Mouse (Mus musculus): ENCODE results near the gene Zfp526. TPM values are rescaled to one million over a fixed set of nuclear protein-coding genes. Genes with fewer than 3 reads are reported as not detected.

The Zfp526 gene
- total and polyA plus RNA-seq, 3 experiments = 9.5 to 14.8 TPM; not detected in 1

- peaks cover 26% of the 10 kb centered on the region for H3K79me2 ChIP-seq (ENCODE audit: control insufficient read depth, insufficient read depth, low read length, poor library complexity)
- no peak for DNase-seq (ENCODE audit: low read depth, low spot score)
- H3K9me3 ChIP-seq (replicated peaks; ENCODE audit: insufficient read depth, low read length) = no peaks in the 10 kb centered on the region
- no peaks in the 10 kb centered on the region for H3K27me3 ChIP-seq (ENCODE audit: control insufficient read depth in 1 of 2, insufficient read depth in 2 of 2, low read length in 2 of 2)
- no peak overlapping the region for H3K4me3 ChIP-seq (ENCODE audit: control insufficient read depth in 1 of 2, insufficient read depth in 1 of 2, low read depth in 2 of 2, low read length in 2 of 2)
- no peak overlapping the region for H3K27ac ChIP-seq (ENCODE audit: control insufficient read depth, low read depth, low read length)
- no peak for TF ChIP-seq SIN3A (IDR thresholded peaks at IDR 0.05; ENCODE audit: low read length)
- no peak for TF ChIP-seq TAL1 (IDR thresholded peaks at IDR 0.05; ENCODE audit: low read length)
- no peak for TF ChIP-seq CHD1 (IDR thresholded peaks at IDR 0.05; ENCODE audit: low read depth, low read length)
- TF ChIP-seq MAX (IDR thresholded peaks at IDR 0.05; ENCODE audit: low read length) = no peak
- TF ChIP-seq UBTF (IDR thresholded peaks at IDR 0.05; ENCODE audit: borderline replicate concordance, insufficient read depth, low read depth, low read length) = no peak
- TF ChIP-seq CTCF (IDR thresholded peaks at IDR 0.05 in 2 of 3, conservative IDR thresholded peaks at IDR 0.05 in 1 of 3; ENCODE audit: control insufficient read depth in 1 of 3, insufficient read depth in 1 of 3, low read depth in 2 of 3, low read length in 3 of 3, poor library complexity in 1 of 3, severe bottlenecking in 1 of 3) = no peak
- no peak for TF ChIP-seq ETS1 (IDR thresholded peaks at IDR 0.05; ENCODE audit: low read depth, low read length)
- no peak for TF ChIP-seq MEF2A (IDR thresholded peaks at IDR 0.05; ENCODE audit: extremely low read depth, insufficient replicate concordance, low read depth, low read length, poor library complexity, severe bottlenecking)
- TF ChIP-seq USF1 (IDR thresholded peaks at IDR 0.05; ENCODE audit: low read depth, low read length) = no peak
- TF ChIP-seq ZMIZ1 (IDR thresholded peaks at IDR 0.05; ENCODE audit: low read depth, low read length) = no peak
- TF ChIP-seq POLR2A (IDR thresholded peaks at IDR 0.05; ENCODE audit: control insufficient read depth in 1 of 2, insufficient read depth in 1 of 2, low read depth in 1 of 2, low read length in 2 of 2, poor library complexity in 1 of 2) = no peak
- no peak for TF ChIP-seq ZNF384 (IDR thresholded peaks at IDR 0.05; ENCODE audit: low read depth, low read length)
- TF ChIP-seq ZKSCAN1 (IDR thresholded peaks at IDR 0.05; ENCODE audit: low read depth, low read length) = no peak
- no peak for TF ChIP-seq SMC3 (IDR thresholded peaks at IDR 0.05; ENCODE audit: low read depth, low read length)
- no peak for TF ChIP-seq TCF12 (IDR thresholded peaks at IDR 0.05; ENCODE audit: low read depth, low read length)
- no peak for TF ChIP-seq HCFC1 (IDR thresholded peaks at IDR 0.05; ENCODE audit: low read depth, low read length)
- TF ChIP-seq ELF1 (IDR thresholded peaks at IDR 0.05; ENCODE audit: low read depth, low read length) = no peak
- no peak for TF ChIP-seq ZC3H11A (IDR thresholded peaks at IDR 0.05; ENCODE audit: low read depth, low read length)
- no peak for TF ChIP-seq JUND (IDR thresholded peaks at IDR 0.05; ENCODE audit: low read depth, low read length)
- peaks cover 3 to 9% of the 10 kb centered on the region in 2 experiments; a peak in 2 of 4 replicates for H3K4me1 ChIP-seq (ENCODE audit: control insufficient read depth in 1 of 2, insufficient read depth in 2 of 2, low read length in 2 of 2)
- H3K9ac ChIP-seq (ENCODE audit: control insufficient read depth, low read depth, low read length, poor library complexity, severe bottlenecking) = no peak overlapping the region
- H3K36me3 ChIP-seq (ENCODE audit: control insufficient read depth in 1 of 2, insufficient read depth in 2 of 2, low read length in 2 of 2) = peaks cover 0 to 17% of the 10 kb centered on the region in 2 experiments; a peak in 3 of 4 replicates
Observed at GRCm38 (mm10) chr7:25235526-25235925, 14.3 kb downstream of the Zfp526 start.

- Histone ChIP-seq H3K36me3 (ENCODE audit: control insufficient read depth in 1 of 2, insufficient read depth in 2 of 2, low read length in 2 of 2) (peaks cover 0 to 17% of the 10 kb centered on the region in 2 experiments; a peak in 2 of 4 replicates), H3K9me3 (replicated peaks; ENCODE audit: insufficient read depth, low read length) (no peaks in the 10 kb centered on the region), H3K27ac (ENCODE audit: control insufficient read depth, low read depth, low read length) (peak within 1 kb of the TSS; percentile 97), H3K27me3 (ENCODE audit: control insufficient read depth in 1 of 2, insufficient read depth in 2 of 2, low read length in 2 of 2) (no peaks in the 10 kb centered on the region), H3K79me2 (ENCODE audit: control insufficient read depth, insufficient read depth, low read length, poor library complexity) (peaks cover 26% of the 10 kb centered on the region), H3K9ac (ENCODE audit: control insufficient read depth, low read depth, low read length, poor library complexity, severe bottlenecking) (peak within 1 kb of the TSS; percentile 91), H3K4me3 (ENCODE audit: control insufficient read depth in 1 of 2, insufficient read depth in 1 of 2, low read depth in 2 of 2, low read length in 2 of 2) (peak within 1 kb of the TSS; percentile 90 to 93), H3K4me1 (ENCODE audit: control insufficient read depth in 1 of 2, insufficient read depth in 2 of 2, low read length in 2 of 2) (peaks cover 3 to 9% of the 10 kb centered on the region in 2 experiments; a peak in 2 of 4 replicates)
- peak; percentile 85 for TF ChIP-seq KAT2A (conservative IDR thresholded peaks at IDR 0.05; ENCODE audit: low read depth, low read length)
- TF ChIP-seq NRF1 (IDR thresholded peaks at IDR 0.05; ENCODE audit: insufficient read depth, low read depth, low read length, poor library complexity, severe bottlenecking) = peak; percentile 46; the same call in 1 of the 2 replicates
- peak; percentile 63 for TF ChIP-seq NELFE (IDR thresholded peaks at IDR 0.05; ENCODE audit: low read depth, low read length)
- TF ChIP-seq TAL1 (IDR thresholded peaks at IDR 0.05; ENCODE audit: low read length) = no peak
- TF ChIP-seq MXI1 (IDR thresholded peaks at IDR 0.05; ENCODE audit: low read depth, low read length) = peak; percentile 8
- TF ChIP-seq MAZ (IDR thresholded peaks at IDR 0.05; ENCODE audit: low read depth, low read length) = 0 out of 2 replicates have a peak, but pooled peaks have one; percentile 19
- TF ChIP-seq CHD1 (IDR thresholded peaks at IDR 0.05; ENCODE audit: low read depth, low read length) = no peak
- TF ChIP-seq POLR2A (IDR thresholded peaks at IDR 0.05; ENCODE audit: control insufficient read depth in 1 of 2, insufficient read depth in 1 of 2, low read depth in 1 of 2, low read length in 2 of 2, poor library complexity in 1 of 2) = peak; percentile 62 to 81; a peak in 3 of 4 replicates
- TF ChIP-seq UBTF (IDR thresholded peaks at IDR 0.05; ENCODE audit: borderline replicate concordance, insufficient read depth, low read depth, low read length) = 0 out of 2 replicates have a peak, but pooled peaks have one; percentile 72
- peak; percentile 96 for DNase-seq (ENCODE audit: low read depth, low spot score)
Observed at GRCm38 (mm10) chr7:25237249-25238014, 16.2 kb downstream of the Zfp526 start, which contains the start of gene Gsk3a. Gsk3a (minus strand) TSS chr7:25237851.
